Mouse (Mus musculus): ENCODE results near the gene Cep83.

The Cep83 gene

GRCm38 (mm10) chr10:94826436-94826835 lies 138.0 kb downstream of the Cep83 start:
- DNase-seq (ENCODE audit: low spot score in 2 of 2), result no peak

GRCm38 (mm10) chr10:94827325-94827724 lies 138.9 kb downstream of the Cep83 start:
- peak; percentile 19 to 37 for DNase-seq (ENCODE audit: low spot score in 2 of 2)

- DNase-seq (ENCODE audit: low spot score in 2 of 2), result peak; percentile 49 to 51
These were observed 139.7 kb downstream of the Cep83 start for GRCm38 (mm10) chr10:94827890-94828733.

GRCm38 (mm10) chr10:94828734-94829230 lies 140.3 kb downstream of the Cep83 start:
- peak in 1 of 2 experiments; percentile 11 for DNase-seq (ENCODE audit: low spot score in 2 of 2)

- DNase-seq (ENCODE audit: low spot score in 2 of 2), result peak; percentile 65 to 68
These were observed 141.0 kb downstream of the Cep83 start for GRCm38 (mm10) chr10:94829407-94829806.

GRCm38 (mm10) chr10:94835874-94836273 lies 147.4 kb downstream of the Cep83 start:
- no peak for DNase-seq (ENCODE audit: low spot score in 2 of 2)
